Mouse (Mus musculus): ENCODE data around the gene Exoc6. TPM values are rescaled to one million over a fixed set of nuclear protein-coding genes. Genes with fewer than 3 reads are reported as not detected.
"Not testable (repeated sequence)": the region's sequence is repeated elsewhere in the genome, so short reads cannot be mapped to it uniquely, and the experiment has no call there.

The Exoc6 gene
- polyA plus RNA-seq, 1 experiment = 14.3 TPM

DNA sequence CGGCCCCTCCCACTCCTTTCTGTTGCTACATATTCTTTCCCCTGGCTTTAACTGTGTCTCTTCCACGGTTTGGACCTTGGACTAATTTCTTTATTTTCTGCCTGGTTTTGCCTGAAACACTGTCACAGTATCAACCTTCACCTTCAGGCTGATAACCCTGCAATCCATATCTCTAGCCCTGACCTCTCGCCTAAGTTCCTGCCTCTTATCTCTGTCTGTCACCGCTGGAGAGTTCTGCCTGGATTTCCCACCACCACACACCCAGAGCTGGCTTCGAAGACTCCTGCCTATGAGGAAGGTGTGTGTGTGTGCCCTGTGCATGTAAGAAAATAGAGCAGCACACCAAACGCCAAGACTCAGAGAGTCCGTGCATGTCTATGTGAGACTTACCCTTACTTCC, 32.8 kb upstream of the Exoc6 start:
- Histone ChIP-seq H3K9ac (ENCODE audit: low read depth, poor library complexity, severe bottlenecking) (no peak overlapping the region), H3K9me3 (replicated peaks; ENCODE audit: control insufficient read depth, insufficient read depth, low read length, poor library complexity, severe bottlenecking) (no peaks in the 10 kb centered on the region; the same call in 1 of the 2 replicates), H3K27me3 (ENCODE audit: control insufficient read depth, insufficient read depth, low read length, poor library complexity, severe bottlenecking) (no peaks in the 10 kb centered on the region), H3K4me1 (ENCODE audit: control insufficient read depth, insufficient read depth, low read length) (no peaks in the 10 kb centered on the region), H3K36me3 (ENCODE audit: control insufficient read depth, insufficient read depth, low read length, poor library complexity, severe bottlenecking) (no peaks in the 10 kb centered on the region), H3K27ac (ENCODE audit: insufficient read depth, low read length) (no peak overlapping the region), H3K4me3 (ENCODE audit: low read depth, low read length) (no peak overlapping the region)
- no peak for TF ChIP-seq POLR2A (IDR thresholded peaks at IDR 0.05; ENCODE audit: insufficient read depth, low read length)
- TF ChIP-seq EP300 (IDR thresholded peaks at IDR 0.05; ENCODE audit: insufficient read depth, low read depth, low read length) = no peak
- no peak for TF ChIP-seq CTCF (IDR thresholded peaks at IDR 0.05; ENCODE audit: low read depth, low read length)

DNA sequence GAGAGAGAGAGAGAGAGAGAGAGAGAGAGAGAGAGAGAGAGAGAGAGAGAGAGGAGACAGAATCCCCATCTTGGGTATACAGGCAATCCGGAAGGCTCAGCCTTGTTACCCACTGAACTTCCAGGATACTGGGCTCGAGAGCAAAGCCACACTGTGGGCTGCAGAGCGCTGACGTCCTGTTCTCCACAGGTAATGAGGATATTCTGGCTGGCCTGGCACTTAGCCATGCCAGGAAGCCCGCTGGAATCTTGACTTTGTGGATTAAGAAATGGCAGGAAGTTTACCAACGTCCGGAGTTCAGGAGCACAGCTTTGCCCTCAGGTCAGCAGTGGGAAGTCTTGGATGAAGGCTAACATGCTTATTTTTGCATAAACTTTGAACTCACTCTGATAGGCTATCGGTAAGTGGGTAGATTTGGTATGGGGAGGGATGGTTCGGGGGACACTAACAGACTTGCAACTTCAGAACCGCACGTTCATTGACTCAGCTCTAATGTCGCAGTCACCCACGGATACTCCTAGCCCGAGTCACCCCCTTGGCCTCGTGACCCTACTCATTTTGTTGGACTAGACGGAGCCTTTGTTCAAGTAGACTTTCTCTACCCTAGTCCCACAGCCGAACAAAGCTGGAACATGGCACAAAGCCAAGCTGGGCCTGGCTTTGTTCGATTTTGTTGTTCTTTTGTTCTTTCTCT, 29.3 kb upstream of the Exoc6 start:
- H3K36me3 ChIP-seq (ENCODE audit: control insufficient read depth, insufficient read depth, low read length, poor library complexity, severe bottlenecking) = no peaks in the 10 kb centered on the region
- no peak overlapping the region for H3K4me3 ChIP-seq (ENCODE audit: low read depth, low read length)
- no peaks in the 10 kb centered on the region; the same call in 1 of the 2 replicates for H3K9me3 ChIP-seq (replicated peaks; ENCODE audit: control insufficient read depth, insufficient read depth, low read length, poor library complexity, severe bottlenecking)
- no peaks in the 10 kb centered on the region for H3K27me3 ChIP-seq (ENCODE audit: control insufficient read depth, insufficient read depth, low read length, poor library complexity, severe bottlenecking)
- no peak overlapping the region for H3K27ac ChIP-seq (ENCODE audit: insufficient read depth, low read length)
- TF ChIP-seq CTCF (IDR thresholded peaks at IDR 0.05; ENCODE audit: low read depth, low read length) (no peak), POLR2A (IDR thresholded peaks at IDR 0.05; ENCODE audit: insufficient read depth, low read length) (no peak), EP300 (IDR thresholded peaks at IDR 0.05; ENCODE audit: insufficient read depth, low read depth, low read length) (no peak)
- no peaks in the 10 kb centered on the region for H3K4me1 ChIP-seq (ENCODE audit: control insufficient read depth, insufficient read depth, low read length)
- no peak overlapping the region for H3K9ac ChIP-seq (ENCODE audit: low read depth, poor library complexity, severe bottlenecking)

DNA sequence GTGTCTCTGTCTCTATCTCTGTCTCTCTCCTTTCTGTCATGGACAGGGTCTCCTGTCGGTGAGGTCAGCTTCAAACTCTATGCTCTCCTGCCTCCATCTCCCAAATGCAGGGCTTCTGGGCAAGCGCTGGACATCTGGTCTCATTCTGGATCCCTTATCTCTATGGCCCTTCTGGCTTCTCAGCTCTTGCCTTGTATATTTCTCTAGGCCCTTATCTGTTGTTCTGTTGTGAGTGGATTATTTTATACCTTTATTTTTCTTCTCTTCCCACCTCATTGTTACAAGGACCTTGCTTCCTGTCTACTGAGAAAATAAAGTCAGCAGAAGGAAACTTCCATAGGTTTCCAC, 28.8 kb upstream of the Exoc6 start:
- H3K9ac ChIP-seq (ENCODE audit: low read depth, poor library complexity, severe bottlenecking) = no peak overlapping the region
- H3K4me1 ChIP-seq (ENCODE audit: control insufficient read depth, insufficient read depth, low read length) = no peaks in the 10 kb centered on the region
- no peak for TF ChIP-seq EP300 (IDR thresholded peaks at IDR 0.05; ENCODE audit: insufficient read depth, low read depth, low read length)
- no peak for TF ChIP-seq POLR2A (IDR thresholded peaks at IDR 0.05; ENCODE audit: insufficient read depth, low read length)
- TF ChIP-seq CTCF (IDR thresholded peaks at IDR 0.05; ENCODE audit: low read depth, low read length) = no peak
- no peaks in the 10 kb centered on the region for H3K36me3 ChIP-seq (ENCODE audit: control insufficient read depth, insufficient read depth, low read length, poor library complexity, severe bottlenecking)
- H3K9me3 ChIP-seq (replicated peaks; ENCODE audit: control insufficient read depth, insufficient read depth, low read length, poor library complexity, severe bottlenecking) = no peaks in the 10 kb centered on the region; the same call in 1 of the 2 replicates
- H3K27ac ChIP-seq (ENCODE audit: insufficient read depth, low read length) = no peak overlapping the region
- no peaks in the 10 kb centered on the region for H3K27me3 ChIP-seq (ENCODE audit: control insufficient read depth, insufficient read depth, low read length, poor library complexity, severe bottlenecking)
- H3K4me3 ChIP-seq (ENCODE audit: low read depth, low read length) = no peak overlapping the region

- H3K9ac ChIP-seq (ENCODE audit: low read depth, poor library complexity, severe bottlenecking) = no peak overlapping the region
- peaks cover 1% of the 10 kb centered on the region for H3K4me1 ChIP-seq (ENCODE audit: control insufficient read depth, insufficient read depth, low read length)
- no peaks in the 10 kb centered on the region; the same call in 1 of the 2 replicates for H3K9me3 ChIP-seq (replicated peaks; ENCODE audit: control insufficient read depth, insufficient read depth, low read length, poor library complexity, severe bottlenecking)
- no peaks in the 10 kb centered on the region for H3K36me3 ChIP-seq (ENCODE audit: control insufficient read depth, insufficient read depth, low read length, poor library complexity, severe bottlenecking)
- TF ChIP-seq CTCF (IDR thresholded peaks at IDR 0.05; ENCODE audit: low read depth, low read length) = no peak
- TF ChIP-seq EP300 (IDR thresholded peaks at IDR 0.05; ENCODE audit: insufficient read depth, low read depth, low read length) = no peak
- TF ChIP-seq POLR2A (IDR thresholded peaks at IDR 0.05; ENCODE audit: insufficient read depth, low read length) = no peak
- no peaks in the 10 kb centered on the region for H3K27me3 ChIP-seq (ENCODE audit: control insufficient read depth, insufficient read depth, low read length, poor library complexity, severe bottlenecking)
- no peak overlapping the region for H3K4me3 ChIP-seq (ENCODE audit: low read depth, low read length)
- H3K27ac ChIP-seq (ENCODE audit: insufficient read depth, low read length) = no peak overlapping the region
Observed at GRCm38 (mm10) chr19:37523280-37524062, 26.7 kb upstream of the Exoc6 start.

- Histone ChIP-seq H3K27ac (ENCODE audit: insufficient read depth, low read length) (no peak overlapping the region), H3K4me1 (ENCODE audit: control insufficient read depth, insufficient read depth, low read length) (peaks cover 1% of the 10 kb centered on the region), H3K27me3 (ENCODE audit: control insufficient read depth, insufficient read depth, low read length, poor library complexity, severe bottlenecking) (no peaks in the 10 kb centered on the region), H3K9me3 (replicated peaks; ENCODE audit: control insufficient read depth, insufficient read depth, low read length, poor library complexity, severe bottlenecking) (no peaks in the 10 kb centered on the region), H3K36me3 (ENCODE audit: control insufficient read depth, insufficient read depth, low read length, poor library complexity, severe bottlenecking) (no peaks in the 10 kb centered on the region), H3K4me3 (ENCODE audit: low read depth, low read length) (no peak overlapping the region), H3K9ac (ENCODE audit: low read depth, poor library complexity, severe bottlenecking) (no peak overlapping the region)
- no peak for TF ChIP-seq EP300 (IDR thresholded peaks at IDR 0.05; ENCODE audit: insufficient read depth, low read depth, low read length)
- TF ChIP-seq POLR2A (IDR thresholded peaks at IDR 0.05; ENCODE audit: insufficient read depth, low read length) = no peak
- no peak for TF ChIP-seq CTCF (IDR thresholded peaks at IDR 0.05; ENCODE audit: low read depth, low read length)
Observed at GRCm38 (mm10) chr19:37525925-37526324, 24.3 kb upstream of the Exoc6 start.

DNA sequence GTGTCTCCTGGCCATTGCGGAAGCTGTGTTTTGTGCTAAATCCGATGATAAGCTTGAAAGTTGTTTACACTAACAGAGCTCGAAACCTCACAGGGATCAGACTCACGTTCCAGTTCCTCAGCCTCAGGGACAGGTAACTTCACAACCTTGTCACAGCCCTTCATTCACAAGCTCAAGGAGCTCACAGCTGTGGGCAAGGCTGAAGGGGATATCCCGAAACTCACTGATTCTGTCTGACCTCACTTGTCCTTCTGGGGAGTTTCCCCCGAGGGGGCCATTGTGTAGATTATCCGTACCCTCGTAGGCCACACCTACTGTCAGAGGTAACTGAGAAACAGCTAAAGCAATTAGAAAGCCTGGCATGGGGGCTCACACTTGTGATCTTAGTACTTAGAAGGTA, 23.4 kb upstream of the Exoc6 start:
- Histone ChIP-seq H3K36me3 (ENCODE audit: control insufficient read depth, insufficient read depth, low read length, poor library complexity, severe bottlenecking) (no peaks in the 10 kb centered on the region), H3K4me1 (ENCODE audit: control insufficient read depth, insufficient read depth, low read length) (peaks cover 1% of the 10 kb centered on the region), H3K27me3 (ENCODE audit: control insufficient read depth, insufficient read depth, low read length, poor library complexity, severe bottlenecking) (no peaks in the 10 kb centered on the region), H3K9me3 (replicated peaks; ENCODE audit: control insufficient read depth, insufficient read depth, low read length, poor library complexity, severe bottlenecking) (no peaks in the 10 kb centered on the region), H3K27ac (ENCODE audit: insufficient read depth, low read length) (no peak overlapping the region), H3K4me3 (ENCODE audit: low read depth, low read length) (no peak overlapping the region), H3K9ac (ENCODE audit: low read depth, poor library complexity, severe bottlenecking) (no peak overlapping the region)
- TF ChIP-seq EP300 (IDR thresholded peaks at IDR 0.05; ENCODE audit: insufficient read depth, low read depth, low read length) = no peak
- TF ChIP-seq CTCF (IDR thresholded peaks at IDR 0.05; ENCODE audit: low read depth, low read length) = no peak
- no peak for TF ChIP-seq POLR2A (IDR thresholded peaks at IDR 0.05; ENCODE audit: insufficient read depth, low read length)

- H3K36me3 ChIP-seq (ENCODE audit: control insufficient read depth, insufficient read depth, low read length, poor library complexity, severe bottlenecking); H3K9ac ChIP-seq (ENCODE audit: low read depth, poor library complexity, severe bottlenecking); H3K9me3 ChIP-seq (replicated peaks; ENCODE audit: control insufficient read depth, insufficient read depth, low read length, poor library complexity, severe bottlenecking); H3K27me3 ChIP-seq (ENCODE audit: control insufficient read depth, insufficient read depth, low read length, poor library complexity, severe bottlenecking); H3K4me3 ChIP-seq (ENCODE audit: low read depth, low read length); H3K27ac ChIP-seq (ENCODE audit: insufficient read depth, low read length); H3K4me1 ChIP-seq (ENCODE audit: control insufficient read depth, insufficient read depth, low read length): not testable (repeated sequence)
Observed at GRCm38 (mm10) chr19:37527736-37528135, 22.5 kb upstream of the Exoc6 start.
